Mouse (Mus musculus): Measurements from ENCODE around the gene Pdcd6.

The Pdcd6 gene

GRCm38 (mm10) chr13:74282299-74282698 is 35.1 kb downstream of the Pdcd6 start:
- in situ Hi-C loops (cut with MseI, MboI) = no loop called here

- in situ Hi-C loops (cut with MseI, MboI) = no loop called here
Measured at GRCm38 (mm10) chr13:74275726-74276125, 41.7 kb downstream of the Pdcd6 start.

GRCm38 (mm10) chr13:74260231-74260992 is 57.0 kb downstream of the Pdcd6 start:
- in situ Hi-C loops (cut with MseI, MboI) = no loop called here

GRCm38 (mm10) chr13:74259460-74260230 is 57.7 kb downstream of the Pdcd6 start:
- in situ Hi-C loops (cut with MseI, MboI) = no loop called here
